Mouse (Mus musculus) gastrocnemius, postnatal 14 days (tissue): Measurements from ENCODE around the gene Aldh3b2. TPM values are rescaled to one million over a fixed set of nuclear protein-coding genes. Genes with fewer than 3 reads are reported as not detected.

ENCODE experiments used
- DNase-seq: peaks from one replicate; pipeline ENCODE4 v3.0.0; 2021; ENCODE audit warnings: mixed read lengths
- intact Hi-C: fragments of 180-260 bp; cut with DNase I; formaldehyde crosslinking; loops from one replicate; pipeline ENCODE4 v1.15.1; 2025; ENCODE audit warnings: low total_unique reads
- total RNA-seq, 2 experiments: library from RNA; stranded (reverse); gene quantifications; 2 replicates each; pipeline ENCODE4 v1.2.3; 2021

The Aldh3b2 gene
- total RNA-seq, 2 experiments from 2014 or later, result 0.38 to 0.80 TPM

- peak; percentile 75 for DNase-seq
Measured at GRCm38 (mm10) chr19:3980309-3980708, 8.2 kb downstream of the Aldh3b2 start.

GRCm38 (mm10) chr19:3980917-3981316 lies 8.8 kb downstream of the Aldh3b2 start:
- no peak for DNase-seq
- intact Hi-C loops, result loop anchor here (2.0 kb wide), 1 partner anchor 34 kb away; no protein-coding TSS in a partner anchor

More at GRCm38 (mm10) chr19:3980309-3980708, 8.2 kb downstream of the Aldh3b2 start:
- intact Hi-C loops, result loop anchor here (2.0 kb wide), 1 partner anchor 34 kb away; no protein-coding TSS in a partner anchor

- no peak for DNase-seq
- intact Hi-C loops, result no loop called here
Measured at GRCm38 (mm10) chr19:3983527-3984200, 11.5 kb downstream of the Aldh3b2 start.

- intact Hi-C loops, result no loop called here
- no peak for DNase-seq
Measured at GRCm38 (mm10) chr19:3985261-3985681, 13.1 kb downstream of the Aldh3b2 start.

GRCm38 (mm10) chr19:3986334-3986733 lies 14.2 kb downstream of the Aldh3b2 start, which contains the start of gene Acy3:
Acy3 (plus strand) TSS chr19:3986570.
- peak; percentile 86 for DNase-seq
- intact Hi-C loops, result no loop called here

GRCm38 (mm10) chr19:3988066-3988465 lies 15.9 kb downstream of the Aldh3b2 start:
- intact Hi-C loops, result no loop called here

GRCm38 (mm10) chr19:3988750-3989149 lies 16.6 kb downstream of the Aldh3b2 start:
- DNase-seq, result no peak
- intact Hi-C loops, result no loop called here

More at GRCm38 (mm10) chr19:3988066-3988465, 15.9 kb downstream of the Aldh3b2 start:
- no peak for DNase-seq

GRCm38 (mm10) chr19:3990804-3991203 lies 18.7 kb downstream of the Aldh3b2 start:
- no peak for DNase-seq

GRCm38 (mm10) chr19:3991562-3991961 lies 19.4 kb downstream of the Aldh3b2 start:
- DNase-seq, result no peak
- intact Hi-C loops, result no loop called here

More at GRCm38 (mm10) chr19:3990804-3991203, 18.7 kb downstream of the Aldh3b2 start:
- intact Hi-C loops, result no loop called here

- intact Hi-C loops, result no loop called here
- no peak for DNase-seq
Measured at GRCm38 (mm10) chr19:3991966-3992365, 19.8 kb downstream of the Aldh3b2 start.

GRCm38 (mm10) chr19:3992416-3992815 lies 20.3 kb downstream of the Aldh3b2 start, which contains the start of gene Tbx10:
Tbx10 (plus strand) TSS chr19:3992752.
- no peak for DNase-seq

GRCm38 (mm10) chr19:3994932-3995331 lies 22.8 kb downstream of the Aldh3b2 start:
- no peak for DNase-seq
- intact Hi-C loops, result no loop called here

More at GRCm38 (mm10) chr19:3992416-3992815, 20.3 kb downstream of the Aldh3b2 start, which contains the start of gene Tbx10:
- intact Hi-C loops, result no loop called here

- intact Hi-C loops, result no loop called here
- no peak for DNase-seq
Measured at GRCm38 (mm10) chr19:3995505-3995904, 23.4 kb downstream of the Aldh3b2 start.

GRCm38 (mm10) chr19:3996106-3996505 lies 24.0 kb downstream of the Aldh3b2 start:
- intact Hi-C loops, result no loop called here
- DNase-seq, result no peak

- intact Hi-C loops, result no loop called here
- no peak for DNase-seq
Measured at GRCm38 (mm10) chr19:3996747-3997146, 24.6 kb downstream of the Aldh3b2 start.

- no peak for DNase-seq
- intact Hi-C loops, result no loop called here
Measured at GRCm38 (mm10) chr19:3997231-3997630, 25.1 kb downstream of the Aldh3b2 start.

GRCm38 (mm10) chr19:3998335-3998734 lies 26.2 kb downstream of the Aldh3b2 start:
- intact Hi-C loops, result no loop called here
- no peak for DNase-seq

GRCm38 (mm10) chr19:3999121-3999730 lies 27.1 kb downstream of the Aldh3b2 start:
- no peak for DNase-seq
- intact Hi-C loops, result no loop called here

- peak; percentile 95 for DNase-seq
- intact Hi-C loops, result no loop called here
Measured at GRCm38 (mm10) chr19:4000119-4000900, 28.2 kb downstream of the Aldh3b2 start, which contains the start of the genes Nudt8 and Gm49405. Nudt8 (plus strand) TSS chr19:4000580. Gm49405 (plus strand) TSS chr19:4000626.
